Mouse (Mus musculus) hematopoietic stem cell, adult 5-6 weeks (primary cell): ENCODE measurements around the gene Pex11b. TPM values are rescaled to one million over a fixed set of nuclear protein-coding genes. Genes with fewer than 3 reads are reported as not detected.

Source experiments
- ATAC-seq, 2 experiments: fragments of 125-278 bp in 1 of 2; replicated peaks in 1 of 2; 2 replicates each; pipeline ENCODE4 v1.8.0; 2016 to 2017; ENCODE audit warnings: inconsistent platforms in 2 of 2, mild to moderate bottlenecking in 2 of 2, moderate number of reproducible peaks in 2 of 2, low read depth in 1 of 2, moderate TSS enrichment in 1 of 2; ENCODE audit not compliant: low FRiP score in 2 of 2, poor library complexity in 2 of 2, severe bottlenecking in 2 of 2, insufficient read depth in 1 of 2, low TSS enrichment in 1 of 2
- total RNA-seq: library from RNA; stranded (forward); fragments of 172-1452, 232-1000 nt; gene quantifications from 2 replicates; pipeline ENCODE4 v1.2.3, GENCODE M21; 2017

Gene Pex11b
- 23.9 and 30.9 TPM in 2 replicates for total RNA-seq

DNA sequence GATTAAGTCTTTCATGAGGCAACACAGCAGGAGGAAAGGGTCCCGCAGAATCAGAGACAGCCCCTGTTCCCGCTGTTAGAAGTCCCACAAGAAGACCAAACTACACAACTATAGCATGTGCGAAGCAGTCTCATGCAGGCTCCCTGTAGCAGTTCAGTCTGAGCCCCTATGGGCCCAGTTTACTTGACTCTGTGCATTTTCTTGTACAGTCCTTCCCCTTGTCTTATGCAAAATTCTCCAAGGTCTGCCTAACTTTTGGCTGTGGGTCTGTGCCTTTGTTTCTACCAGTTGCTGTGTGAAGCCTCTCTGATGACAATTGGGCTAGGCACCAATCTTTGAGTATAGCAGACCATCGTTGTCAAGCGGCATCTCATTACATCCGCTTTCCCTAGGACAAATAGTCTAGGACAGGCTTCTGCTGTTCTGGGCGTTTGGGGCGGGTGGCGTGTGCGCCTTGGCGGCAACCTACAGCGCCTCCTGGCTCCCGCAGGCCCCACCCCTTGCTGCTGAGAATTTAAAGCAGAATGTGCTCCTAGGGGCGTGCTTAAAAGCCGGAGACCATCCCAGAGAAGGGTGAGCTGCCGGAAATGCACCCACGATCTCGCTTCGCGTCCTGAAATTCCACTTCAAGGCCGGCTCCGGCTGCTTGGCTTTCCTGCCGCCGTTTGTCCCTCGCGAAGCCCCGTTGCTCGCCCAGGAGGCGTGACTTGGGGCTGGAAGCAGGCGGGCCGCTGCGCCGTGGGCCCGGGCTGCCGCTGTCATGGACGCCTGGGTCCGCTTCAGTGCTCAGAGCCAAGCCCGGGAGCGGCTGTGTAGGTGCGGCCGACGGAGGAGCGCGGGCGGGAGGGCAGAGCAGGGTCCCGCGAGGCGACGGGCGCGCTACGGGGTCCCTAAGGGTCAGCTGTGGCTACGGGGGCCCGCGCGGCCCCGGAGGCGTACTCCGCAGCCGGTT, at the start of gene Pex11b, which contains the start of gene Gm42957:
Pex11b (plus strand) TSS at position 449 of the 952 bp plus-strand sequence.
Gm42957 (plus strand) TSS at position 547 of the 952 bp plus-strand sequence.
- ATAC-seq, result peak; percentile 80 to 85

DNA sequence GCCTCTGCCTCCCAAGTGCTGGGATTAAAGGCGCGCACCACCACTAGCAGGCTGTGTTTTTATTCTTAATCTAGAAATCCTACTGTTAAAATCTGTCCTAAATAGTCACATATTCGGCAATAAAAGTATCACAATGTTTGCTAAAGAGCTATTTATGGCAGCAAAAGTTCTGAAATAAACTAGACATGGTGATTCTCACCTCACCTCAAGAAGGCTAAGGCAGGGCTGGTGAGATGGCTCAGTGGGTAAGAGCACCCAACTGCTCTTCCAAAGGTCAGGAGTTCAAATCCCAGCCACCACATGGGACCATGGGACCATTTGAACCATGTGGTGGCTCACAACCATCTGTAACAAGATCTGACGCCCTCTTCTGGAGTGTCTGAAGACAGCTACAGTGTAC, 44.5 kb upstream of the Pex11b start:
- no peak for ATAC-seq

DNA sequence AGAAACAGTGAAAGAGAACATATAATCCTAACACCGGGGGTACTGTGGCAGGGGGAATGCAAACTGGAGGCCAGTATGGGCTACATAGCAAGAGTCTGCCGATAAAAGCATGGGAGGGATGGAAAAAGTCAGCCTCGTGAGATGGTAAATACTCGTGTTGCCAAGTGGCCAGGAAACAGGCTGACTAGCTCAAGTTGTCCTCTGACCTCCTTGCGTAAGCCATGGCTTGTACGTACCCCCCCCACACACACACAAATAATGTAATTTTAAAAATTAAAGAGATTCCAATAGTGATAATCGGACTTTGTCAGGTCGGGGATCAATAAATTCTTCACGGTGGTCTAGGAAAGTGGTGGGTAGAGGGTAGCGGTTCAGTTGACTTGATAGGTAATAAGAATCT, 41.8 kb upstream of the Pex11b start:
- no peak for ATAC-seq

DNA sequence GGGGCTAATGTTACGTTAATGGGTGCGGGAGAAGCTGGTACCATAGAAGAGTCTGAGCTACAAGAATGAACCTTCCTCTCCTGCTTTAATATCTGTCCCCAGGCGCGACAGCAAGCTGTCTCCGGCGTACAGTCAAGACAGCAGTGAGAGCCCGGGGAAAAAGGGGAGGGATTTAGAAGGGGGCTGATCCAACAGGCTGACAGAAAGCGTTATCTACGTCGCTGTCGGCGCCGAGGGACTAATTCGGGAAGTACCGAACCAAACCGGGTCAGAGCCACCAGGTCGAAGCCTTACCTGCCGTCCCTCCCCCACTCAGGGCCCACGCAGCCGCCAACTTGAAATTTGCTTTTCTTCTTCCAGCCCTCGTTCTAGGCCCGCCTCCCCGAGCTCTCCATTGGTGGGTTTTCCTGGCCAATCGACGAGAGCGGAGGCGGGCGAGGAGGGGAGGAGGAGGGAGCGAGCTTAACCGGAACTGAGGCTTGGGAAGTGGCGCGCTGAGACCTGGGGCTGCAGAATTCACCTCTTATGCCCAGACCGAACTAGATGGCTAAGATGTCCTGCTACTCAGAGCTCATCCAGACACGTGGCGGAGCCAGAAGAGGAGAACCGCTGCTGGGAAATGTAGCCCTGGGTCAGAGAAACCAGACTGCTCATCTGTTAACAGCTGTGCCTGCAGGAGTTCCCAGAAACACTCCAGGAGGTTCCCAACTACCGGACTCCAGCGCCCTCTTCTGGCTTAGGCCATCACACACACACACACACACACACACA, 41.2 kb upstream of the Pex11b start, which contains the start of gene Polr3gl:
Polr3gl (minus strand) TSS at position 392 of the 771 bp plus-strand sequence.
- ATAC-seq, result peak; percentile 93 to 95

DNA sequence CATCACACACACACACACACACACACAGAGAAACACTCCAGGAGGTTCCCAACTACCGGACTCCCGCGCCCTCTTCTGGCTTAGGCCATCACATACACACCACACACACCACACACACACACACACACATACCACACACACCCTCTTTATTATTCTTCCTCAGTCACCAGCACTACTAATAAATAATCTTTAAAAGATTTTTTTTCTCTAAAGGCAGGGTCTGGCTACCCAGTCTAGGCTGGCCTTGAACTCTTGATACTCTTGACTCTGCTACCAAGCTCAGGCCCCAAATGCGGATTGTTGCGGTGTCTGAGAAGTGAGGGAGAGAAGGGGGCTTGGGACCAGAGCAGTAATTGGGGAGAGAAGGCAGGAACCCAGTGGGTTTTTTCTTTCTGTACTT, 40.3 kb upstream of the Pex11b start:
- no peak for ATAC-seq

DNA sequence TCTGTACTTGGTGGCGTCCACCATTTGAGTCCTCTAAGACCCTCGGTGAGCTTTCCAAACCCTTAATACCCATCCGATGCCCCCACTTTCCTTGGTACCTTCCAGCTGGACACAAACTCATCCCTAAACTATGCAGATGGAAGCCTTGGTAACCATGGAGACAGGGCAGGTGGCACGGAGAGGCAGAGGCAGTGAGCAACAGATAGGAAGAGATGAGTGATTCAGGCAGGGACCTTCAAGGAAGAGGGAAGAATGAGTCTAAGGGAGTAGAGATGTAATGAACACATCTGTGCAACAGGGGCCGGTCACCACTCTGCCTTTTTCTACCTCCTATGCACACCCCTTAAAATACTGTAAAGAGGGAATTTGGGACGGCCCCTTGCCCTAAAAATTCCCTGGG, 39.5 kb upstream of the Pex11b start:
- no peak for ATAC-seq

DNA sequence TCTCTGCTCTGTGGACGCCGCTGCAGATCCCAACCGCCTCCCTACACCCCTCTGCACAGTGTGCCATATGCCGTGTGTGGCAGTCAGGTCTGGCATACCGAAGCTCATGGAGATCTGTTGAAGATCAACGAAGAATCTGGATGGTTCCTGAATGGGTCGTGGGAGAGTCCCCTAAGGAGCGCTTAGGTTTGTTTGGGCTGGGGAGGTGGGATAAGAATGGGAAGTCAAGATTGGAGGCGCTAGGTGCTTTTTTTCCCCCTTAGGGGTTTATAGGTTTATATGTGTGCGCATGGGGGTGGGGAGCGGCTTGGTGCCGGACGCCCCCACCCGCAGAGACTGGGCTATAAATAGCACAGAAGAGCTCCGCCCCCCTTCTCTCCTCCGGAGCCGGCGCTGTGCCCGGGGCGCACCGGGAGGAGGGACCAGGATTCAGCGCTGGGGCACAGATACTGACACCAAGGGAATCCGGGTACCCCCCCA, 38.9 kb upstream of the Pex11b start, which contains the start of gene Ankrd34a:
Ankrd34a (plus strand) TSS at position 409 of the 480 bp plus-strand sequence.
- no peak for ATAC-seq

DNA sequence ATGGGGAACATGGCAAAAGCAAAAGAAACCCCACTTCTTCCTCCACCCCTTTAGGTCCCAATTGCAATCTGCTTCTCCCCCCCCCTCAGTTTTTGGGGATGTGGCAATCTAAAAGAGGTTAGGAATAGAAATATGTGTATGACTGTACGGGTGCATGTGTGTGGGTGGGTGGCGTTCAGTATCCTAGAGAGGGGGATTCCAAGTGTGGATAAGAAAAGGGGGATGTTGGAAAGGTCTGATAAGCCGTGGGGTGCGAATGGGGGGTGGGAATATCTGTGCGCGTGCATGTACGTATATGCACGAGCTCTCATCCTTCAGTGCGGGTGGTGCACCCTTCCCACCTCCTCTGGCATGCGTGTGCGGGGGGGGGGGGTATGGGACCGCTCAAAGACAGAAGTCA, 38.3 kb upstream of the Pex11b start:
- ATAC-seq, result no peak

DNA sequence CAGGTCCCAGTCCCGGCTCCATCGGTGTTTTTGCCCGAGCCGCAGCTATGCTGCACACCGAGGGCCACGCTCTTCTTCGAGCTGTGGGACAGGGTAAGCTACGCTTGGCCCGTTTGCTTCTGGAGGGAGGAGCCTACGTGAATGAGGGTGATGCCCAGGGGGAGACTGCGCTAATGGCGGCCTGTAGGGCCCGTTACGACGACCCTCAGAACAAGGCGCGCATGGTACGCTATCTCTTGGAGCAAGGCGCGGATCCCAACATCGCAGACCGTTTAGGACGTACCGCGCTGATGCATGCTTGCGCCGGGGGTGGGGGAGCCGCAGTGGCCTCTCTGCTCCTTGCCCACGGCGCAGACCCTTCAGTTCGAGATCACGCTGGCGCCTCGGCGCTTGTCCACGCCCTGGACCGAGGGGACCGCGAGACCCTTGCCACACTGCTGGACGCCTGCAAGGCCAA, 37.7 kb upstream of the Pex11b start:
- ATAC-seq, result no peak

DNA sequence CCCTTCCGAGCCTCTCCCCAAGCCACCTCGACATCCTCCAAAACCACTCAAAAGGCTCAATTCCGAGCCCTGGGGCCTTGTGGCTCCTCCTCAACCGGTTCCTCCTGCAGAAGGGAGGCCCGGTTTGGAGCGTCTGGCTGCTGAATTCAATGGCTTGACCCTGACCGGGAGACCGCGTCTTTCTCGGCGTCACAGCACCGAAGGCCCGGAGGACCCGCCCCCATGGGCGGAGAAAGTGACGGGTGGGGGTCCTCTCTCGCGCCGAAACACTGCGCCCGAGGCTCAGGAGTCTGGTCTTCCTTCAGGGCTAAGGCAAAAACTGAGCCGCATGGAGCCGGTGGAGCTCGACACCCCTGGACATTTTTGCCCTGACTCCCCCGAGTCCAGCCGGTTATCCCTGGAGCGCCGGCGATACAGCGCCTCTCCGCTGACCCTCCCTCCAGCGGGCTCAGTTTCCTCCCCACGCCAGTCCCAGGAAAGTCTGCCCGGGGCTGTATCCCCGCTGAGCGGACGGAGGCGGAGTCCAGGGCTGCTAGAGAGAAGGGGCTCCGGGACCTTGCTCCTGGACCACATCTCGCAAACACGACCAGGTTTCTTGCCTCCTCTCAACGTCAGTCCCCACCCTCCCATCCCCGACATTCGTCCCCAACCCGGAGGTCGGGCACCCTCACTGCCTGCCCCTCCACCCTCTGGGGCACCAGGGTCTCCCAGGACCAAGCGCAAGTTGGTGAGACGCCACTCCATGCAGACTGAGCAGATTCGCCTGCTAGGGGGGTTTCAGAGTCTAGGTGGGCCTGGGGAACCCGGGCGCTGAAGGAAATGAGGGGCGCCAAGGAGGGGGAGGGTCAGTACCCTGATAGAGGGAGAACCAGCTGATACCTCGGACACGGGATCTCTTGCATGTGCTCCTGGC, 36.8 kb upstream of the Pex11b start:
- ATAC-seq, result no peak

DNA sequence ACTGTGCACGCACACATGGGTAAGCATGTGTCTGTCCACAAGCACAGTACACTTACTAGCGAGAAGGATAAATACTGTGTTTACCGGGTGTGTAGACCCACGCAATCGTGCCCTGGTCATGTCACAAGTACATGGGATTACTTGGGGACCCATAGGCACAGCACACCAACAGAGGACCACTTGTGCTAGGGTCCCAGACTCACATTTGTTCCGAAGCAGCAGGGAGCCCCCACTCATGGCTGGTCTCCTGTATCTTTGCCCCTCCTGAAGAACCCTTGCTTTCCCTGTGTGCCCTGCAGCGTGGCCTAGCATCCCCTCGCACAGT, 36.1 kb upstream of the Pex11b start:
- ATAC-seq, result no peak

DNA sequence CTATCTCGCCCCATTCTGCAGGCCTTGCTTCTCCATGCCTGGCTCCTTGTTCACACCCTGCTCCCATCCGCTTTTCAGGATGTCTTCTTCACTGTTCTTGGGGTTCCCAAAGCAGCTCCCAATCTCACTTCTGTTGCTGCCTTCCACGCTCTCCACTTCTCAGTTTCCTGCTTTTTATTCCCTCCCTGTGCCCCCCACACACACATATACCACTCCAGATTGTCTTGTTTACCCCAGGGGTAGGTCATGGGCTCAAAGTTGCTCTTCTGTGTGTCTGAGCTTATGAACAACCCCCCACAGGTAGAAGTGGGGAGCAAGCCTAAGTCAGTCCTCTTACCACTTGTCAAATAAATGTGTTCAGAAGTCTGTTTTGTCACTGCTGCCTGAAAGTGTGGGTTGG, 35.8 kb upstream of the Pex11b start:
- no peak for ATAC-seq

DNA sequence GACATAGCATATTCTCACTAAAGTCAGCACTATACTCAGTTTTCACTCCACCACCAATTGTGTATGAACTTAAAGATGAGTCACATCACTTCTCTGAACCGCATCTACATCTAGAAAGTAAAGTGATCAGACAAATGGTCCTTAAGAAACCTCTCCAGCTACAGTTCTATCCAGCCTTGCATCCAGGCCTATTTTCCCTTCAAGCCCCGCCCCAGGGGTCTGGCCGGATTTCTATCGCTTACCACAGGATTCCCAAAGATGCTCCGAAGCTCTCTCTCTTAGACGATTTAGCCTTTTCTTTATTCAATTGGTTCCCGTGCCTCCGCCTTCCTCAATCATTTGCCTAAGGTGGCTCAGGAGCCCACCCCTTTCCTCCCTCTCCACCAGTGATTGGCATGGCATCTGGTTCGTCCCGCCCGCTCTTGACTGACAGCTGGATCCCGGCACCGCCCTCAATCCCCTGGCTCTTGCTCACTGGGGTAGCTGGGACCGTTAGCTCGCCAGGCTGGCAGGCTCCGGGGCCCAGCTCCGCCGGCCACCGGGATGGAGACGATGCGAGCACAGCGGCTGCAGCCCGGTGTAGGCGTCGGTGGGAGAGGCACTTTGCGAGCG, 34.4 kb upstream of the Pex11b start, which contains the start of gene Lix1l:
Lix1l (plus strand) TSS at position 511 of the 612 bp plus-strand sequence.
- ATAC-seq, result peak; percentile 94 to 96

DNA sequence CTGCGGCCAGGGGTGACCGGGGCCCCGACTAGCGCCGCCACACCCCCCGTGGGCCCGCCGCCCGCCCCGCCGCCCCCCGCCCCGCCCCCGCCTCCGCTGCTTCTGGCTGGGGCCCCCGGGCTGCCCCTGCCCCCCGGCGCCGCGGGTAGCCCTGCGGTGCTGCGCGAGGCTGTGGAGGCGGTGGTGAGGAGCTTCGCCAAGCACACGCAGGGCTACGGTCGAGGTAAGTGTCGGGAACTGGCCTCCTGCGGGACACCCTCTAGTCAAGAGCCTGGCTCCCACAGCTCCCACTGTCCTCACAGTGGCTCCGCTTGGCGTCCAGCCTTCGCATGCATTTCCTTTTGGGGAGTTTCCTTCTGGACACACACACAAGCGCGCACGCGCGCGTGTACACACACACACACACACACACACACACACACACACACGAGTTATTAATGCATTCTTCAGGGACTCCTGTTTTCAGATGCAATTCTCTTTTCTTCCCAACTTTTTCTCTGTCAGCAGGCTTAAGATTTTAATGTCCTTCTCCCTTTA, 33.9 kb upstream of the Pex11b start:
- ATAC-seq, result no peak

DNA sequence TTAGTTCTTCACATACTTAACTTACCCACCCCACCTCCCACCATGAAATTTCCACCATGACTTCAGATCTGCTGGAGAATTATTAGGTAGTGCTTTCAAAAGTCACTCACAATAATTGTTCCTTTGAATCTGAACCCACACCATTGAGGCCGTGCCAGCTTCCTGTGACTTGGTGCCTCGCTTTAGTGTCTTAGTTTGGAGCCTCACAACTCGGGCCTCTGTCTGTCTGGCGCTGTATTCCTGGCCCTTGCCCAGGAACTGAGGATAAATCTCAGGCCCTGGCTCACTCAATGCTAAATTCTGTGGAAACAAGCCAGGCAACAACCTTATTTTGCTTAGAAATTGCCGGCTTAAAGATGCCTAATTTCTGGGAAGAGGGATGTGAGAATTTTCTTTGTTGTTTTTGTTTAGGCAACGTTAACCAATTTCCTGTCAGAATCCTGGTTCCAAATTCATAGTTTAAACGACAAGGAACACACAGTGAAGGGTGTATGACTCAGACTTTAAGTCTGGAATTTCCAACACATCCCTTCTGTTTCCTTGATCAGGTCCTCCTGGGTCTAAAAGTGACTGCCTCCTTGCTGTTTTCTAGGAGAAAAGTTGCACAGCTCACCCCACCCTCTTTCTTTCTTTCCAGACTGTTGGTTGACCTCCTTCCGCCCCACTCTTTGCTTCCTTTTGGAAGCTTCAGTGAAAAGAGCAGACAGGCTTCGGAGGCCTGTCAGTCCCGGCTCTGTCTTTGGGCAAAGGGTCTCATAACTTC, 33.1 kb upstream of the Pex11b start:
- ATAC-seq, result no peak

DNA sequence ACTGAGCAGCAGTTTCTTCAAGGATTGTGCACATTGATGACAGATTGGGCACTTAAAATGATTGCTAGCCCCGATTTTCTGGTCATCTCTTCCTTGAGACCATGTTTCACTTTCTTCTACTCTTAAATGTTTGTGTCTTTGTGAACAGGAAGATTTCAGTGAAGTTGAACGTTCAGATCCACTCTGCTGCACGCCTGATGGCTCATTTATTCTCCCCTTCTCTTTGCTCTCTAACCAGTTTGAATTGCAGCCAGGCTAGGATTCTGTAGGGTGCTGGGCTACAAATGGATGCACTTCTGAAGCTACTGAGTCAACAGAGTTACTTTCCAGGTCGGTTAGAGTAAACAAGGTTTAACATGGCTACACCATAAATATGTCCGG, 32.5 kb upstream of the Pex11b start:
- ATAC-seq, result no peak
